Mouse (Mus musculus) heart, adult 2 months (tissue): ENCODE results near the gene Fto. TPM values are rescaled to one million over a fixed set of nuclear protein-coding genes. Genes with fewer than 3 reads are reported as not detected.

ENCODE experiments used
- DNase-seq, 2 experiments: peaks; one replicate each; pipeline ENCODE4 v3.0.0; 2021
- H3K27ac ChIP-seq: fragments of 200-600 bp; 2 replicates; pipeline ENCODE4 v1.8.1; 2022
- H3K27me3 ChIP-seq: fragments of 200-500 bp; 2 replicates; pipeline ENCODE4 v1.6.1; 2012; ENCODE audit warnings: mild to moderate bottlenecking, low read length, inconsistent platforms, mixed read lengths; ENCODE audit not compliant: control insufficient read depth, insufficient read depth
- H3K36me3 ChIP-seq: fragments of 200-500 bp; 2 replicates; pipeline ENCODE4 v1.6.1; 2012; ENCODE audit warnings: low read length, inconsistent platforms; ENCODE audit not compliant: control insufficient read depth, insufficient read depth
- H3K4me1 ChIP-seq: fragments of 200-500 bp; 2 replicates; pipeline ENCODE4 v1.6.1; 2011; ENCODE audit warnings: low read length; ENCODE audit not compliant: control insufficient read depth, insufficient read depth
- H3K4me3 ChIP-seq: fragments of 200-600 bp; 2 replicates; pipeline ENCODE4 v1.8.1; 2022
- H3K79me2 ChIP-seq: fragments of 200-500 bp; replicated peaks from 2 replicates; pipeline ENCODE4 v1.6.1; 2012; ENCODE audit warnings: mild to moderate bottlenecking, inconsistent platforms, low read length, moderate library complexity, mixed read lengths; ENCODE audit not compliant: control insufficient read depth, insufficient read depth
- H3K9ac ChIP-seq: fragments of 200-500 bp; 2 replicates; pipeline ENCODE4 v1.6.1; 2012; ENCODE audit warnings: low read depth, mild to moderate bottlenecking, control low read depth, inconsistent platforms, low read length, mixed read lengths
- CTCF ChIP-seq: fragments of 200-600 bp; IDR thresholded peaks from 2 replicates; pipeline ENCODE4 v1.8.1; 2022; ENCODE audit warnings: antibody characterized with exemption, mild to moderate bottlenecking, moderate library complexity
- EP300 ChIP-seq: fragments of 200-500 bp; IDR thresholded peaks from 2 replicates; pipeline ENCODE4 v1.6.1; 2011; ENCODE audit warnings: low read depth, low read length, control low read depth; ENCODE audit not compliant: insufficient read depth
- POLR2A ChIP-seq: fragments of 200-500 bp; IDR thresholded peaks from 2 replicates; pipeline ENCODE4 v1.6.1; 2011; ENCODE audit warnings: mild to moderate bottlenecking, low read depth, low read length, control low read depth; ENCODE audit not compliant: insufficient read depth
- WGBS: fragments of 180-500 bp; shearing (Covaris S2); methylation state at CpG from one replicate; pipeline ENCODE4 v1.1.7; 2018; 5-methylcytosine and 5-hydroxymethylcytosine counted together
- intact Hi-C: fragments of 180-260 bp; cut with DNase I; formaldehyde crosslinking; loops from one replicate; pipeline ENCODE4 v1.15.1; 2025
- polyA plus RNA-seq: library from polyadenylated mRNA; depleted of rRNA; stranded (reverse); fragments of >200 nt; gene quantifications from 2 replicates; pipeline ENCODE4 v1.2.3, GENCODE M21; 2012
- total RNA-seq, 2 experiments: library from RNA; stranded (reverse); gene quantifications; 2 replicates each; pipeline ENCODE4 v1.2.3; 2021

Gene Fto
- total and polyA plus RNA-seq, 3 experiments, result 41.3 to 65.1 (median 57.6) TPM

DNA sequence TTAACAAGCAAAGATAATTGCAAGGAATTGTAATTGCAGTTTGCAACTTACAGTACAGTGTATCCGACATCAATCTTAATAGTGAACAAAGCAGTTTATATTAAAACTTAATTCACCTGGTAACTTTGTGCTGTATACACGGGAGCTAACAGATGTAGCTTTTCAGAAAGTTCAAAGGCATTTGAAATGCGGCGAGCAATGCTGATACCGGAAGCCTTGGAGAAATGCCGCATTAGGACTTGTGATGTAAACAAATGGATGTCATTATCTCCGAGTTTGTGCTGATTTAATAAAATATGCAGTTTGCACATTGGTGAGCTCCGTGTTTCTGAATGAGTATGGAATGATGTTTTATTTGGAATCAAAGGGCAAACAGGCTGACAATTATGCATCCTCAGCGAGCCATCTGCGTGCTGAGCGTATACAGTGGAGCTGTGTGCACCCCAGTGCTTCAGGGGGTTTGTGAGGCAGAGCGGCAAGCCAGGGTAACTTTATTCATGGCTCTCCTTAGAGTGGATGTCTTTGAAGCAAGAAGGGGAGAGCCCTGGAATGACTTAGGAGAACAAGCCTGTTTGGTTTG is 280.0 kb downstream of the Fto start:
- Histone ChIP-seq H3K27me3 (no peaks in the 10 kb centered on the region), H3K4me3 (no peak overlapping the region), H3K27ac (no peak overlapping the region), H3K9ac (no peak overlapping the region), H3K36me3 (no peaks in the 10 kb centered on the region), H3K79me2 (no peaks in the 10 kb centered on the region), H3K4me1 (no peaks in the 10 kb centered on the region; the same call in 1 of the 2 replicates)
- 85% methylated on average over 12 of the region's 12 CpGs for WGBS
- TF ChIP-seq POLR2A (no peak), EP300 (no peak), CTCF (no peak)
- no peak for DNase-seq
- intact Hi-C loops, result no loop called here

DNA sequence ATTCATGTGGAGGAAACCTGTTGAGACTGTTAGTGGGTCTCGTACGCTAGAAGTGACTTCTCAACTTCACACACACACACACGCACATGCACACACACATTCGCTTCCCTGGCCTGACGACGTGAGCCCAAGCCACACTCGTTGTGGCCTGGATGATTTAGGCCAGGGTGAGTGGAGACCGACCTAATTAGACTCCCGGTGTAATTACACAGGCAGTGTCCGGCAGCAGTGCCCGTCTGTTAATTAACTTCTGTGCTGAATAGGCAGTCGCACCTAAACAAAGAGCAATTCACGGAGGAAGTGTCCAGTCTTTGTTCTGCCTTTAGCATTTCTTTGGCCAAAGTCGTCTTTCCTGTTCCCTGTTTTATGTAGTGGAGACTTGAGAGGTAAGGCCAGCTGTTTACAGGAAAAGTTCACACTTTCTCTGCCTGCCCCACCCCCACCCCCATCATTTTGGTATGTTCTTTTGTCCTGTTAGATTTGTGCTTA is 286.1 kb downstream of the Fto start:
- Histone ChIP-seq H3K4me1 (no peaks in the 10 kb centered on the region), H3K27me3 (no peaks in the 10 kb centered on the region), H3K79me2 (no peaks in the 10 kb centered on the region), H3K9ac (no peak overlapping the region), H3K36me3 (no peaks in the 10 kb centered on the region), H3K27ac (no peak overlapping the region), H3K4me3 (no peak overlapping the region)
- WGBS, result 61% methylated on average over 14 of the region's 14 CpGs
- DNase-seq, result no peak
- intact Hi-C loops, result no loop called here
- no peak for TF ChIP-seq EP300
- TF ChIP-seq CTCF, result no peak
- TF ChIP-seq POLR2A, result no peak

DNA sequence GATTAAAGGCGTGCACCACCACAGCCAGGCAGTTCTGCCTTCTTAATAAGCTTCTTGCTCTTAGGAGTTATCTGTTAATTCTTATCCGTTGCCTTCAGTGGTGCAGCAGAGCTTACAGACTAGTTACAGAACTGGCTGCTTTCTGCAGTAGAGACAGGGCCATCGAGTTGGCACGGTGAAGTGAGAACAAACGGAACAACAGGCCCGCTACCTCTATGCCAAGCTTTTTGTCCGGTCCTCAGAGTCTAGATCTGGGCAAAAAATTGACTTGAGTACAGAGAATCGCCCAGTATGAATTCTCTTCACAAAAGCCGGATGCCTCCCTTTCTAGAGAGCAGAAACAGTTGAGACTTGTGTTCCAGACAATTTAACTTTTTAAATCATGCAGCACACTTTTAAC is 290.4 kb downstream of the Fto start:
- no peak overlapping the region for H3K9ac ChIP-seq
- H3K27me3 ChIP-seq, result no peaks in the 10 kb centered on the region
- no peak overlapping the region for H3K27ac ChIP-seq
- H3K36me3 ChIP-seq, result no peaks in the 10 kb centered on the region
- no peaks in the 10 kb centered on the region for H3K79me2 ChIP-seq
- no peak for DNase-seq
- intact Hi-C loops, result no loop called here
- no peak for TF ChIP-seq POLR2A
- TF ChIP-seq CTCF, result no peak
- TF ChIP-seq EP300, result no peak
- no peaks in the 10 kb centered on the region for H3K4me1 ChIP-seq
- no peak overlapping the region for H3K4me3 ChIP-seq
- 72% methylated on average over 9 of the region's 9 CpGs for WGBS

DNA sequence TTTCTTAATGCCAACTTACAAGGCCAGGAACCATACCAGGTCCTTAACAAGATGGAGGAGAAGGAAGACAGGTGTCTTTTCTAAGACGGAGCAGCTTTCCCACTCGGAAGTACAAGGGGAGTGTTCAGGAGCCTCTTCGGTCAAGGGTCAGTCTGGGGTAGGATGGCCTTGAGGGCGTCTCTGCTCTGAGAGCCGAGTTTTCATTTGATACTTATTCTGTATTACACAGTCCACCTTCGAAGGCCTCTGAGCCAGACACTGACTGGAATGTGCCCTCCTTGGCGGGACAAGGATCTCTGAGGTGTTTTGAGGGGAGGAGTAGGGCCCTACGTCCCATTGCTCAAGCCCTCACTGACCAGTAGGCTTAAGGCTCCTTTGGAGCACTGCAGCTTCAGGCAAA is 292.6 kb downstream of the Fto start:
- no peak for DNase-seq
- no peaks in the 10 kb centered on the region for H3K27me3 ChIP-seq

DNA sequence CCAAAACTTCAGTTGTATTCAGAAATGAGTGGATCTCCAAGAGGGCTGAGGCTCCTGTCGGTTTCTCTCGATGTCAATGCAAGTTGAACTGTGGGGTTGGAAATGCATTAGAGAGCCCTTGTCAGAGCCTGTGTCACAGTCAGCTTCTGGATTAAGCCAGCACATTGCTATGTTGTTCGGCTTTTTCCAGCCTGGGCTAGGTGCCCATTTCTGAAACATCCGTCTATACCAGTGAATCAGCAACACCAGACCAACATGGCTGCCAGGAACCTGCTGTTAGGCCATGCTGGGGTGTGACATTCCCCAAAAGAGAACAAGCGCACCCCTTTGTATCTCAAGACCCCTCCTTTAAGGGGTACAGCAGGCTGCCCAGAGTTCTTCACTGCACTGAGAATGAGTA is 293.8 kb downstream of the Fto start:
- no peaks in the 10 kb centered on the region for H3K36me3 ChIP-seq
- intact Hi-C loops, result no loop called here
- H3K4me3 ChIP-seq, result no peak overlapping the region
- no peaks in the 10 kb centered on the region for H3K4me1 ChIP-seq
- 58% methylated on average over 5 of the region's 5 CpGs for WGBS
- DNase-seq, result no peak
- no peaks in the 10 kb centered on the region for H3K27me3 ChIP-seq
- TF ChIP-seq POLR2A (no peak), EP300 (no peak), CTCF (no peak)
- H3K9ac ChIP-seq, result no peak overlapping the region
- no peaks in the 10 kb centered on the region for H3K79me2 ChIP-seq
- H3K27ac ChIP-seq, result no peak overlapping the region

More for the DNA sequence above, 292.6 kb downstream of the Fto start:
- no peaks in the 10 kb centered on the region for H3K79me2 ChIP-seq
- intact Hi-C loops, result no loop called here
- WGBS, result 88% methylated on average over 8 of the region's 8 CpGs
- no peaks in the 10 kb centered on the region for H3K36me3 ChIP-seq
- H3K27ac ChIP-seq, result no peak overlapping the region
- no peaks in the 10 kb centered on the region for H3K4me1 ChIP-seq
- TF ChIP-seq EP300 (no peak), CTCF (no peak), POLR2A (no peak)
- no peak overlapping the region for H3K4me3 ChIP-seq
- no peak overlapping the region for H3K9ac ChIP-seq

DNA sequence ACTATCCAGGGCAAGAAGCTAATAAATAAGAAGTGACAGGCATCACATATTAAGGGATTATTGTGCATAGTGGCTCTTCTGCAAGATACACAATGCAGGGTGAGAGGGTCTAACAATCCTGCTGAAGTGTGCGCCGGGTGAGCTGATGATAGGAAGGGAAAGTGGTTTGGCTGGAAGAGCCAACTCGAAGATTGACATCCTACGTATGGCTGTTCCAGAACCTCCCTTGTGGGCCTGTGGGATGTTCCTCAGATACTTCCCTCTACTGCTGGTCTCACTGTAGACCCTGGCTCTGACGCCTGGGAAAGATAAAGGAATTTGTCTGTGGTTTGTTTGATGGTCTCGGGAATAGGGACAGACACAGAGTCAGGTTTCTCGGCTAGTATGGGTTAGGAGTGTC is 297.9 kb downstream of the Fto start:
- WGBS, result 62% methylated on average over 7 of the region's 7 CpGs
- H3K79me2 ChIP-seq, result no peaks in the 10 kb centered on the region
- H3K4me3 ChIP-seq, result no peak overlapping the region
- H3K36me3 ChIP-seq, result no peaks in the 10 kb centered on the region
- TF ChIP-seq EP300 (no peak), POLR2A (no peak), CTCF (no peak)
- H3K27ac ChIP-seq, result no peak overlapping the region
- H3K27me3 ChIP-seq, result no peaks in the 10 kb centered on the region
- intact Hi-C loops, result loop anchor here (5.0 kb wide), 1 partner anchor 79 kb away; no protein-coding TSS in a partner anchor
- DNase-seq, result no peak
- H3K9ac ChIP-seq, result no peak overlapping the region
- H3K4me1 ChIP-seq, result no peaks in the 10 kb centered on the region
